Mouse (Mus musculus) fat pad, adult 2 months (tissue): Measurements from ENCODE around the gene Vmn1r104.
"Not testable (repeated sequence)": the region's sequence is repeated elsewhere in the genome, so short reads cannot be mapped to it uniquely, and the experiment has no call there.

Experiments used
- DNase-seq: peaks from one replicate; pipeline ENCODE4 v3.0.0-alpha.2; 2011; ENCODE audit warnings: low read depth, low spot score; ENCODE audit errors: extremely low read depth

Gene Vmn1r104

DNA sequence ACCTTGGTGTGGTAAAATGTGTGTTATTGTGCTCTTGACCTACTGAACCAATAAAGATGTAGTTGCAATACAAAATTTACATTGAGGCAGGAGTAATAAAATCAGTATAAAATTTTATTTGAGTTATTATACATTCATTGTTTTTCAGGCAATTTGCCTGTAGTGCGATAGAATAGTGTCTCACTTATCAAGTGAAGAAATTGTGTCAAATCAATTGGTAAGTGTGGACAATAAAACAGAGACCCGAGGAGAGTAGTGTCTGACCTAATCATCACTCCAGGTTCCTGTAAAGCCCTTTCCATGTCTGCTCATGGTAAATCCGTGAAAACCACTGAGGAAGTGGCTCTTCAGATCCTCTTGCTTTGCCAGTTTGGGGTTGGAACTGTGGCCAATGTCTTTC, at the start of gene Vmn1r104:
Vmn1r104 (plus strand) TSS at position 301 of the 400 bp plus-strand sequence.
- not testable (repeated sequence) for DNase-seq

DNA sequence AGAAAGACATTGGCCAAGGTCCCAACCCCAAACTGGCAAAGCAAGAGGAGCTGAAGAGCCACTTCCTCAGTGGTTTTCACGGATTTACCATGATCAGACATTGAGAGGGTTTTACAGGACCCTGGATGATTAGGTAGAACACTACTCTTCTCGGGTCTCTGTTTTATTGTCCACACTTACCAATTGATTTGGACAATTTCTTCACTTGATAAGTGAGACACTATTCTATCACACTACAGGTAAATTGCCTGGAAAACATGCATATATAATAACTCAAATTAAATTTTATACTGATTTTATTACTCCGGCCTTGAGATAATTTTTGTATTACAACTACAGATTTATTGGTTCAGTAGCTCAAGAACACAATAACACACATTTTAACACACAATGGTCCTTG, 23.2 kb upstream of the Vmn1r104 start, which contains the start of gene Vmn1r103:
Vmn1r103 (minus strand) TSS at position 101 of the 400 bp plus-strand sequence.
- DNase-seq, result not testable (repeated sequence)

DNA sequence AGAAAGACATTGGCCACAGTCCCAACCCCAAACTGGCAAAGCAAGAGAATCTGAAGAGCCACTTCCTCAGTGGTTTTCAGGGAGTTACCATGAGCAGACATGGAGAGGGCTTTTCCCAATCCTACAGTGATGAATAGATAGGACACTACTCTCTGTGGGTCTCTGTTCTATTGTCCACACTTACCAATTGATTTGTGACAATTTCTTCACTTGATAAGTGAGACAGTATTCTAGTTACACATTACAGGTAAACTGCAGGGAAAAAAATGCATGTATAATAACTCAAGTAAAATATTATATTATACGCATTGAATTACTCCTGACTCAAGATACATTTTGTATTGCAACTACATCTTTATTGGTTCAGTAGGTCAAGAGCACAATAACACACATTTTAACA, 12.0 kb downstream of the Vmn1r104 start, which contains the start of gene Gm5726:
Gm5726 (minus strand) TSS at position 101 of the 400 bp plus-strand sequence.
- not testable (repeated sequence) for DNase-seq

DNA sequence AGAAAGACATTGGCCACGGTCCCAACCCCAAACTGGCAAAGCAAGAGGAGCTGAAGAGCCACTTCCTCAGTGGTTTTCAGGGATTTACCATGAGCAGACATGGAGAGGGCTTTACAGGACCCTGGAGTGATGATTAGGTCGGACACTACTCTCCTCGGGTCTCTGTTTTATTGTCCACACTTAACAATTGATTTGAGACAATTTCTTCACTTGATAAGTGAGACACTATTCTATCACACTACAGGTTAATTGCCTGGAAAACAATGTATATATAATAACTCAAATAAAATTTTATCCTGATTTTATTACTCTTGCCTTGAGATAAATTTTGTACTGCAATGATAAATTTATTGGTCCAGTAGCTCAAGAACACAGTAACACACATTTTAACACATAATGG, 42.5 kb downstream of the Vmn1r104 start, which contains the start of gene Gm4141:
Gm4141 (minus strand) TSS at position 101 of the 400 bp plus-strand sequence.
- not testable (repeated sequence) for DNase-seq
